Mouse (Mus musculus) left cerebral cortex, adult 6 months (tissue): ENCODE data around the gene Abca12. TPM values are rescaled to one million over a fixed set of nuclear protein-coding genes. Genes with fewer than 3 reads are reported as not detected.

Experiments
- long read RNA-seq, 2 experiments: library from polyadenylated mRNA; unstranded; transcript quantifications; one replicate each; pipeline ENCODE4 v2.0.0; 2019 to 2020
- polyA plus RNA-seq: library from polyadenylated mRNA; unstranded; fragments of <200 nt; fragmentation: Nextera tagmentation; gene quantifications from 2 replicates; pipeline ENCODE4 v1.2.3, GENCODE M21; 2021

Abca12 gene
- polyA plus RNA-seq, result 0.03 and 0.04 TPM in 2 replicates
- long read RNA-seq, experiment 1, result 0 reads
- long read RNA-seq, experiment 2, result 0 reads

DNA sequence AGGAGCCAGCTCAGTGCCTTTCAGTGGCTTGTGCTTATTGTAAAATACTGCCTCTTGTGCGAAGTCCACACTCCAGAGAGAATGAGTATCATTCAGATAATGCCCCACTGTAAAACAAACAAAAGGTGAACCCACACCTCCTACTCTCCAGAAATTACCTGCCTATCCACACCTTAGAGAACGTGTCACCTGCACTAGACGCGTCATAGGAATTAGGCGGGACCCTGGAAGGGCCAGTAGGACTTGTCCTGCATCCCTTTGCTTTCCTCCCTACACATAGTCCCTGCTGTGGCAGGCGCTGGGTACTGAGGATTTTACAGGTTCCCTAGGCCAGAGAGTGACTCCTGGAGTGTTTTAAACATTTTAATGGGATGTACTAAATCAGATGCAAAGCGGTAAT lies at the start of gene Abca12:
Gene Abca12, minus strand, starts transcription at position 101 of the 400 bp plus-strand sequence.

Other genes starting within 250 kb of the Abca12 start
- gene Atic, start 142.2 kb upstream of the Abca12 start, polyA plus RNA-seq, result 11.9 and 12.4 TPM in 2 replicates
- 4.8 and 9.4 TPM in 2 replicates for gene Fn1, start 238.3 kb upstream of the Abca12 start, polyA plus RNA-seq